Mouse (Mus musculus) embryonic fibroblast, embryonic 13.5 days (primary cell): Measurements from ENCODE around the gene Gm4952.

Experiments
- CTCF ChIP-seq: IDR thresholded peaks from 2 replicates; pipeline ENCODE4 v1.5.1; 2011; ENCODE audit warnings: mild to moderate bottlenecking, control low read depth, low read length, moderate library complexity, borderline replicate concordance; ENCODE audit not compliant: insufficient read depth
- POLR2A ChIP-seq: IDR thresholded peaks from 2 replicates; pipeline ENCODE4 v1.6.1; 2011; ENCODE audit warnings: low read depth, mild to moderate bottlenecking, control low read depth, low read length, moderate library complexity

DNA sequence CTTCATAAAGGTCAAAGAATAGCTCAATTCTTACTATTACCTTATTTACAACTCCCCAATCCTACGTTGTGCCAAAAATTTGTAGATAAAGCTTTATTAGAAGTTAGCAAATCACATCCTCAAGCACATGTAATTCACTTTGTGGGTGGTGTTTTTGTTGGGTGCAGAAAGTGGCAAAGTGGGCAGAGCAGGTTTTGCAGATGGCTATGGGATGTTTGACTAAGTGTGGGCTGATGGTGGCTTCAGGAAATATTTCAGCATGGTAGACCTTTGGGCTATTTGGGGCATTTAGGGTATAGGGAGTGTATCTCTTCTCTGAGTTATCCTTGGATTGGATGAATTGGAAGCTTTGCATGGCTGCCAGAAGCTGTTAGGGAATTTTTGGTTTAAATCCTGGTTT is 66.4 kb downstream of the Gm4952 start:
- no peak for TF ChIP-seq POLR2A
- TF ChIP-seq CTCF = no peak
